Mouse (Mus musculus) induced T-regulatory cell, adult 2 months (primary cell): ENCODE results near the gene Gls.

Experiments
- DNase-seq: peaks from one replicate; pipeline ENCODE4 v3.0.0-alpha.2; 2012; ENCODE audit warnings: low read depth

Gls gene

DNA sequence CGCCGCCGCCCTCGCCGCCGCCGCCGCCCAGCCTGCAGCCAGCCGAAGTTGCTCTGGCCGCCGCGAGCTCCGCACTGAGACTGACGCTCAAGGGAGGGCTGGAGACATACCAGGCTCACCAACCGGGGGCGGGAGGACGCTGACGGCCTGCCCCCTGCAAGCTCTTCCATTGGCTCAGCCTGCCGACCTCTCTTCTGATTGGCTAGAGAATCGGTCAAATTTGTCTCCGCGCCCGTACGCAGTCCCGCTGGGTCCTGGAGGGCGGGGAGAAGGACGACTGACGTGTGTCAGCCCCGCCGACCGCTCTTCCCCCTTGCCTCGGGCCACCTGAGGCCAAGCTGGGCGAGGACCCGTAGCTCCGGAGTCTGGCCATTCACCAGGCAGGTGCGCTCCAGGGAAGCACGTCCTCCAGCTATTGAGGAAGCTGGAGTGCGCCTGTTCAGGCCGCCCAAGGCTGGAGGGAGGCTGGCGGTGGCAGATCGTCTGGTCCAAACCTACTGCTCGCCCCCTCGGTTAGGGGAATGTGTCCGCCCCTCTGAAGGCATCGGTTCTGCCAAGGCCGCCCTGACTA, at the start of gene Gls:
Gene Gls, minus strand, starts transcription at position 90 of the 571 bp plus-strand sequence.
- peak; percentile 98 for DNase-seq

- no peak for DNase-seq
Measured at GRCm38 (mm10) chr1:52279831-52280595, 47.0 kb upstream of the Gls start.

GRCm38 (mm10) chr1:52279331-52279730, 46.3 kb upstream of the Gls start:
- no peak for DNase-seq

DNA sequence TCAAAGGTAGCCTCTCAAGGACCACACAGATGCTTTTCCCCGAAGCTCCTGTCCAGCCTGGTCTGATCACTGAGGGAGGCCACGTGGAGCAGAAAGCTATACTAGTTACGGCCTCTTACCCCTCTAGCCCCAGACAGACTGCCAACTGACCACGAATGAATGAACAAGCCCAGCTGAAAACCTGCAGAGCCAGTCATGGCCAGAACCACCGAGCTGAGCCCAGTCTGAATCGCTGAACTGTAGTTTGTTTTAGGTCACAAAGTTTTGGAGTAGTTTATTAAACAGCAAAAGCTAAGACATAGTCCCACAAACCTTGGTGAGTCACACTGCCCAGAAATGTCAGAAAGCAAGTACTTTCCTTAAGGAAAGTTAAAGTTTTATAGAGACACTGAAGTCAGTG, 45.0 kb upstream of the Gls start:
- no peak for DNase-seq

- peak; percentile 15 for DNase-seq
Measured at GRCm38 (mm10) chr1:52274210-52274609, 41.2 kb upstream of the Gls start.

DNA sequence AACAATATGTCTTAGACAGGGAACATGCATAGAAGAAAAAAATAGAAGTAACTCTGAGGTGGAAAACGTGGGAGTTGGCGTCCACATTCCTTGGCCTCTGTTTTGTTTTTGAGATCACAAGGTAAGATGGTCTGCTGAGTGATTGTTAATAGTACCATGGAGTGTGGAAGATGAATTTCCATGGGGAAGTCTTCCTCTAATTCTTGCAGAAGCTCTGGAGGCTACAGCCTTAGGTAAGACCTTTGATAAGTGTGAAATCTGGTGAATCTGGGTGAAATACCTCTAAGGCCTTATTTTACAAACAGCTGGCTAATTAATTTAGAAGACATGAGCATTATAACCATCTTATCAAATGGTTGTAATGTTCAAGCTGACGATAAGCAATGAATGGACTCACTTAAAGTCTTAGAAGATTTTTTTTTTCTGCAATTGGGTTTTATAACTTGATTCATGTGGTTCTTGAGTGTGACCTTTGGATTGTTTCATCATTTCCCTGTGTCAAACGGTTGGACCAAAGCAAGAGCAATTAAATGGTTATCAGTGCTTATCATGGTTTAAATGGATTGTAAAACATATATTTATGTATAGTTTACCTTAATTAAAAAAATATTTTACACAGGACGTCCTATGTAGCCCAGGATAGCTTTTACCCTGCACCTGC, 39.1 kb upstream of the Gls start:
- no peak for DNase-seq

DNA sequence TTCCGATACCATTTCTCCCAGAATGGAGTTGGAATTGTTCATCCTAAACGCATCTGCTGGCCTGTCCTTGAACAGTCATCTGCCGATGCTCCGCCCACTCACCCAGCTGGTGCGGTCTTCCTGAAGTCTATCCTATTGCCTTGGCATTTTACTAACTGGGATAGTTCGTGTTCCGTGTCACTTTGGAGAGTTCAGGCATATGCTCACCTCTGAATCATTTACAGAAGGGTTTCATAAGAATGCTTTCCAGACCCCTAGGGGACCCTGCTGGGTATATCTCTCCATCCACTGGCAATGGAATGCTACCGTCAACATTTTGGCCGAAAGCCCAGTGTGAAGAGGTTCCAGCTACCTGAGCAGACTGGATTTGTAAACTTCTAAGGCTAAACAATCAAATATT, 37.3 kb upstream of the Gls start:
- DNase-seq = no peak

DNA sequence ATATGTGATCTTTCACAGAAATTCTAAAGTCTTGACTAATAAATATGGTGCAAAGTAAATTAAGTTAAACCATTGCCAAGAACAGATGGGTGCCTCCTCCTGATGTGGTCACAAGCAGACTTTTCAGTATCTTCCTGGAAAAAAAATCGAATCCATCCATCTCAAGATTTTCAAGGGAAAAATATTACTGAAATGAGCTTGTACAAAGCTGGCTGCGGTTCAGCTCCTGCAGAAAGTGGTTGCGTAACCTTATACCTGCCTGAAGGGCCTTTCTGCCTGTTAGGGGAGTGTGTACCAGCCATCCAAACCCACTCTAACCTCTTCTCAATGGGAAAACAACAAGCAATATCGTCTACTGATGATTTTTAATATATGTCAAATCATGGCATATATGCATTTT, 36.6 kb upstream of the Gls start:
- no peak for DNase-seq

DNA sequence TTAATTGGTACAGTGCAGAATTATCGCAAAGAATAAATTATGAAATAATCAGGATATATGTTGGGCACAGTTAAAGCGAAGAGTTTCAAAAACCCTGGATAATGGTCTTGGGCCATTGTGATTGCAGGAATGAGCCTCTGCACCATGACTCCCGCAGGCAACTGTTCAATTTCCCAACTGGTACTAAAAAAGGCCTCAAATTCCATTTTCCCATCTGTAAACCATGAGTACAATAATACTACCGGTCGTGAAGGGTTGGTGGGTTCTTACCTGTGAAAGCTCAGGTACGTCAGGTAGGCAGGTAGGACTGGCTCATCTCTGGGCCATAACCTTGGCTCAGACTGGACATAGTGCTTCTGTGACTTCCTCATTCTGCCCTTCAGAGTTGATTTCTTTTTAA, 35.0 kb upstream of the Gls start:
- no peak for DNase-seq

- DNase-seq = peak; percentile 88
Measured at GRCm38 (mm10) chr1:52267606-52268005, 34.6 kb upstream of the Gls start.

- no peak for DNase-seq
Measured at GRCm38 (mm10) chr1:52265886-52266516, 33.0 kb upstream of the Gls start.

- DNase-seq = no peak
Measured at GRCm38 (mm10) chr1:52264290-52264689, 31.3 kb upstream of the Gls start.

GRCm38 (mm10) chr1:52260354-52261090, 27.5 kb upstream of the Gls start:
- DNase-seq = no peak

DNA sequence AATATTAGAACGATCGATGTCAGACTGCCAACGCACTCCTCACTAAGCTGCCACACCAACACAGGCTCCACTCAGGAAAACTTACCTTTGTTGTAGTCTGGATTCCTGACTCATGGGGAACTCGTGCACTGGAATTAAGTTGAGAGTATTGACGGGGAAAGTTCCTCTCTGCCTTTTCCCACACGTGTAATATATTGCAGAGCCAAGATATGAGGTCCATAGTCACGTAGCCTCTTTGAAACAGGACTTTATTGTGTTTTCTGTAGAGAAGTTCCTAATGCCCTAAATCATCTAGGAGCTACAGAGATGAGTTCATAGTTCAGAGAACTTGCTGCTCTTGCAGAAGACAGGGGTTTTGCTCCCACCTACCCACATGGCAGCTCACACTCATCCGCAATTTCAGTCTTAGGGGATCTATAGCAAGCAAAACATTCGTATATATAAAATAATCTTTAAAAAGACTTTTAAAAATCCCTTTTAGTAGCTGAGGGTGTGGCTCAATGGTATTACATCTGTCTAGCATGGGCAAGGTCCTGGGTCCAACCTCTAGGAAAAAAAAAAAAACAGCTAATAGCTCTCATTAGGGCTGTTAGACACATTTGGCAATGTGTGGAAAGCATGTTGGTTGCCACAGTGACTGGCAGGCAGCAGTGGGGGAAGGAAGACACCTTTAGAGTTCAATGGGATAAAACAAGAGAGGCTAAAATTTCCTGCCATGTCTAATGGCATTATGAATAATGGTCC, 25.1 kb upstream of the Gls start:
- no peak for DNase-seq

DNA sequence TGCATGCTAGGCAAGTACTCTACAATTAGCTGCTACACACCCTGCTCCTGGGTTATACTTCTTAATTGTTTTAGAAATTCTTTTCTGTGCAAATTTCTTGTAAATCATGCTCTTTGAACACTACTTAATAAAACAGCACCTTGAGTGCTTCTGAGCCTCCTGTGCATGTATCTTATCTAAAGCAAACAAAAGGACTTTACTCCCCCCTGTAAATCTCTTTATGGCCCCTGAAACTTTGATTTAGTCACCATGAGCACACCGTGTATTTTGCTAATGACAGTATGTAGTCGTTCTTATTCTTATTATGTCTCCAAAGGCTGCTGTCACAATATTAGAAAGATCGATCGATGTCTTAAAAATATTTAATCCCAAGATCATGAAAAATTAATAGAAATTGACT, 23.9 kb upstream of the Gls start:
- no peak for DNase-seq

DNA sequence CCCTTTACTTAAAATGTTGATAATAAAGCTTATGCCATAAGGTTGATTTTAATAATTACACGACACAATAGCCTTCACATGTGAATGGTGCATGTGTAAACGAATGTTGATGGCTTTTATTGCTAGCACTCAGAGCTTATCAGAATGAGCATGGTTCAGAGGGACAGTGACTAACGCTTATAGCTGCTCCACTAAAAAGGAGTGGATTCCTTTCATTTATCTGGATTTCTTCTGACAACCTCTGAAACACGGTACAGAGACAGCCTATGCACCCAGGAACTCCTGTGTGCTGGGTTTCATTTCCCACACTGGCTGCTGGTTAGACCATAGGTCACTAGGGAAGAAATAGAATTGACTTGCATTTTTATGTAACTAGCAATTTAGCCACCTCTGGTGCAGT, 23.2 kb upstream of the Gls start:
- DNase-seq = no peak

- DNase-seq = no peak
Measured at GRCm38 (mm10) chr1:52254411-52254810, 21.4 kb upstream of the Gls start.

GRCm38 (mm10) chr1:52253386-52253785, 20.4 kb upstream of the Gls start:
- no peak for DNase-seq

- DNase-seq = no peak
Measured at GRCm38 (mm10) chr1:52252447-52252846, 19.4 kb upstream of the Gls start.

GRCm38 (mm10) chr1:52251038-52251735, 18.2 kb upstream of the Gls start:
- DNase-seq = no peak
